Mouse (Mus musculus): ENCODE data around the gene Slc6a21. TPM values are rescaled to one million over a fixed set of nuclear protein-coding genes. Genes with fewer than 3 reads are reported as not detected.

The Slc6a21 gene
- polyA plus RNA-seq, 1 experiment from 2014 or later, result not detected

- no peak within 1 kb of the TSS; the same call in 1 of the 2 replicates for H3K4me3 ChIP-seq (ENCODE audit: low read depth, low read length)
- H3K4me1 ChIP-seq (ENCODE audit: control insufficient read depth, insufficient read depth, low read length), result peaks cover 26% of the 10 kb centered on the region
- H3K27ac ChIP-seq (ENCODE audit: low read length), result no peak within 1 kb of the TSS
- H3K36me3 ChIP-seq (ENCODE audit: control insufficient read depth, insufficient read depth, low read length), result no peaks in the 10 kb centered on the region
- no peaks in the 10 kb centered on the region for H3K9me3 ChIP-seq (replicated peaks; ENCODE audit: control insufficient read depth, low read length, poor library complexity, severe bottlenecking)
- H3K4me2 ChIP-seq (ENCODE audit: low read length), result peak within 1 kb of the TSS; percentile 90; the same call in 1 of the 2 replicates
- H3K27me3 ChIP-seq (ENCODE audit: control insufficient read depth, insufficient read depth, low read depth, low read length), result peaks cover 5% of the 10 kb centered on the region; the same call in 1 of the 2 replicates
- no peak for ATAC-seq
- whole genome bisulfite sequencing, result 46% methylated on average over 5 of the region's 5 CpGs
- H3K9ac ChIP-seq (ENCODE audit: low read depth, low read length), result no peak within 1 kb of the TSS
These were observed 57.7 kb downstream of the Slc6a21 start, which contains the start of gene Hrc for GRCm38 (mm10) chr7:45335056-45335455. Hrc (plus strand) TSS chr7:45335290.

GRCm38 (mm10) chr7:45336319-45336718 lies 59.0 kb downstream of the Slc6a21 start:
- Histone ChIP-seq H3K27me3 (ENCODE audit: control insufficient read depth, insufficient read depth, low read depth, low read length) (peaks cover 5% of the 10 kb centered on the region; the same call in 1 of the 2 replicates), H3K36me3 (ENCODE audit: control insufficient read depth, insufficient read depth, low read length) (peaks cover 4% of the 10 kb centered on the region; the same call in 1 of the 2 replicates), H3K27ac (ENCODE audit: low read length) (no peak overlapping the region), H3K4me2 (ENCODE audit: low read length) (no peak overlapping the region), H3K4me1 (ENCODE audit: control insufficient read depth, insufficient read depth, low read length) (peaks cover 28% of the 10 kb centered on the region), H3K9me3 (replicated peaks; ENCODE audit: control insufficient read depth, low read length, poor library complexity, severe bottlenecking) (no peaks in the 10 kb centered on the region), H3K9ac (ENCODE audit: low read depth, low read length) (no peak overlapping the region), H3K4me3 (ENCODE audit: low read depth, low read length) (no peak overlapping the region)
- ATAC-seq, result no peak
- 90% methylated on average over 4 of the region's 4 CpGs for WGBS

GRCm38 (mm10) chr7:45337469-45337868 lies 60.2 kb downstream of the Slc6a21 start:
- Histone ChIP-seq H3K27me3 (ENCODE audit: control insufficient read depth, insufficient read depth, low read depth, low read length) (peaks cover 5% of the 10 kb centered on the region; the same call in 1 of the 2 replicates), H3K36me3 (ENCODE audit: control insufficient read depth, insufficient read depth, low read length) (peaks cover 4% of the 10 kb centered on the region; the same call in 1 of the 2 replicates), H3K27ac (ENCODE audit: low read length) (no peak overlapping the region), H3K9ac (ENCODE audit: low read depth, low read length) (no peak overlapping the region), H3K9me3 (replicated peaks; ENCODE audit: control insufficient read depth, low read length, poor library complexity, severe bottlenecking) (no peaks in the 10 kb centered on the region), H3K4me1 (ENCODE audit: control insufficient read depth, insufficient read depth, low read length) (peaks cover 23% of the 10 kb centered on the region), H3K4me2 (ENCODE audit: low read length) (no peak overlapping the region), H3K4me3 (ENCODE audit: low read depth, low read length) (no peak overlapping the region)
- no peak for ATAC-seq
- 12% methylated on average over 4 of the region's 4 CpGs for WGBS

GRCm38 (mm10) chr7:45338161-45338911 lies 61.0 kb downstream of the Slc6a21 start:
- H3K4me1 ChIP-seq (ENCODE audit: control insufficient read depth, insufficient read depth, low read length), result peaks cover 19% of the 10 kb centered on the region
- peak overlapping the region; percentile 75; the same call in 1 of the 2 replicates for H3K4me2 ChIP-seq (ENCODE audit: low read length)
- no peak overlapping the region for H3K27ac ChIP-seq (ENCODE audit: low read length)
- WGBS, result 7% methylated on average over 14 of the region's 14 CpGs
- H3K27me3 ChIP-seq (ENCODE audit: control insufficient read depth, insufficient read depth, low read depth, low read length), result peaks cover 5% of the 10 kb centered on the region; the same call in 1 of the 2 replicates
- H3K36me3 ChIP-seq (ENCODE audit: control insufficient read depth, insufficient read depth, low read length), result peaks cover 10% of the 10 kb centered on the region; the same call in 1 of the 2 replicates
- H3K9ac ChIP-seq (ENCODE audit: low read depth, low read length), result no peak overlapping the region
- no peaks in the 10 kb centered on the region for H3K9me3 ChIP-seq (replicated peaks; ENCODE audit: control insufficient read depth, low read length, poor library complexity, severe bottlenecking)
- H3K4me3 ChIP-seq (ENCODE audit: low read depth, low read length), result no peak overlapping the region
- ATAC-seq, result no peak

Other genes starting within 250 kb of the Slc6a21 start
- 13.6 and 13.9 TPM in 2 replicates for gene Prr12, start 224.6 kb upstream of the Slc6a21 start, polyA plus RNA-seq (2015; fragmentation: Nextera tagmentation; extraction: Ambion mirVana)
- 64.1 and 67.7 TPM in 2 replicates for gene Nosip, start 215.1 kb upstream of the Slc6a21 start, polyA plus RNA-seq (2015; fragmentation: Nextera tagmentation; extraction: Ambion mirVana)
- 12.5 and 13.6 TPM in 2 replicates for gene Prrg2, start 214.8 kb upstream of the Slc6a21 start, polyA plus RNA-seq (2015; fragmentation: Nextera tagmentation; extraction: Ambion mirVana)
- 43.5 and 47.8 TPM in 2 replicates for gene Rcn3, start 185.3 kb upstream of the Slc6a21 start, polyA plus RNA-seq (2015; fragmentation: Nextera tagmentation; extraction: Ambion mirVana)
- gene Fcgrt, start 173.7 kb upstream of the Slc6a21 start, polyA plus RNA-seq (2015; fragmentation: Nextera tagmentation; extraction: Ambion mirVana), result 22.7 and 27.9 TPM in 2 replicates
- 657 and 700 TPM in 2 replicates for gene Rps11, start 153.1 kb upstream of the Slc6a21 start, polyA plus RNA-seq (2015; fragmentation: Nextera tagmentation; extraction: Ambion mirVana)
- gene Rpl13a, start 148.8 kb upstream of the Slc6a21 start, polyA plus RNA-seq (2015; fragmentation: Nextera tagmentation; extraction: Ambion mirVana), result 602 and 620 TPM in 2 replicates
- 0.41 TPM in 1 of 2 replicates, not detected in the other for gene Gm45713, start 141.3 kb upstream of the Slc6a21 start, polyA plus RNA-seq (2015; fragmentation: Nextera tagmentation; extraction: Ambion mirVana)
- gene Flt3l, start 141.1 kb upstream of the Slc6a21 start, polyA plus RNA-seq (2015; fragmentation: Nextera tagmentation; extraction: Ambion mirVana), result 1.5 and 2.2 TPM in 2 replicates
- 89.9 and 91.9 TPM in 2 replicates for gene Pih1d1, start 123.2 kb upstream of the Slc6a21 start, polyA plus RNA-seq (2015; fragmentation: Nextera tagmentation; extraction: Ambion mirVana)
- 13.7 and 18.2 TPM in 2 replicates for gene Aldh16a1, start 122.9 kb upstream of the Slc6a21 start, polyA plus RNA-seq (2015; fragmentation: Nextera tagmentation; extraction: Ambion mirVana)
- gene Slc17a7, start 113.6 kb upstream of the Slc6a21 start, polyA plus RNA-seq (2015; fragmentation: Nextera tagmentation; extraction: Ambion mirVana), result 0.55 and 1.1 TPM in 2 replicates
- gene Gfy, start 97.9 kb upstream of the Slc6a21 start, polyA plus RNA-seq (2015; fragmentation: Nextera tagmentation; extraction: Ambion mirVana), result not detected in 2 replicates
- gene Pth2, start 96.5 kb upstream of the Slc6a21 start, polyA plus RNA-seq (2015; fragmentation: Nextera tagmentation; extraction: Ambion mirVana), result 1.1 and 1.2 TPM in 2 replicates
- 0.45 and 0.53 TPM in 2 replicates for gene Ccdc155, start 72.6 kb upstream of the Slc6a21 start, polyA plus RNA-seq (2015; fragmentation: Nextera tagmentation; extraction: Ambion mirVana)
- 6.2 and 10.5 TPM in 2 replicates for gene Dkkl1, start 65.4 kb upstream of the Slc6a21 start, polyA plus RNA-seq (2015; fragmentation: Nextera tagmentation; extraction: Ambion mirVana)
- gene Tead2, start 61.8 kb upstream of the Slc6a21 start, polyA plus RNA-seq (2015; fragmentation: Nextera tagmentation; extraction: Ambion mirVana), result 30.5 and 39.5 TPM in 2 replicates
- gene Cd37, start 38.4 kb upstream of the Slc6a21 start, polyA plus RNA-seq (2015; fragmentation: Nextera tagmentation; extraction: Ambion mirVana), result 1.3 and 1.4 TPM in 2 replicates
- 0.93 and 1.2 TPM in 2 replicates for gene Slc6a16, start 36.4 kb upstream of the Slc6a21 start, polyA plus RNA-seq (2015; fragmentation: Nextera tagmentation; extraction: Ambion mirVana)
- gene Trpm4, start 56.3 kb downstream of the Slc6a21 start, polyA plus RNA-seq (2015; fragmentation: Nextera tagmentation; extraction: Ambion mirVana), result 11.1 and 12.4 TPM in 2 replicates
- 0.39 and 0.40 TPM in 2 replicates for gene Hrc, start 57.8 kb downstream of the Slc6a21 start, polyA plus RNA-seq (2015; fragmentation: Nextera tagmentation; extraction: Ambion mirVana)
- 28.5 and 29.2 TPM in 2 replicates for gene Ppfia3, start 89.5 kb downstream of the Slc6a21 start, polyA plus RNA-seq (2015; fragmentation: Nextera tagmentation; extraction: Ambion mirVana)
- 27.0 and 39.9 TPM in 2 replicates for gene Lin7b, start 93.1 kb downstream of the Slc6a21 start, polyA plus RNA-seq (2015; fragmentation: Nextera tagmentation; extraction: Ambion mirVana)
- 157 and 186 TPM in 2 replicates for gene Snrnp70, start 118.2 kb downstream of the Slc6a21 start, polyA plus RNA-seq (2015; fragmentation: Nextera tagmentation; extraction: Ambion mirVana)
- gene Kcna7, start 128.1 kb downstream of the Slc6a21 start, polyA plus RNA-seq (2015; fragmentation: Nextera tagmentation; extraction: Ambion mirVana), result not detected in 2 replicates
- gene Ntf5, start 136.2 kb downstream of the Slc6a21 start, polyA plus RNA-seq (2015; fragmentation: Nextera tagmentation; extraction: Ambion mirVana), result not detected in 2 replicates
- 0.39 and 0.88 TPM in 2 replicates for gene Lhb, start 143.3 kb downstream of the Slc6a21 start, polyA plus RNA-seq (2015; fragmentation: Nextera tagmentation; extraction: Ambion mirVana)
- 20.9 and 21.8 TPM in 2 replicates for gene Gys1, start 157.3 kb downstream of the Slc6a21 start, polyA plus RNA-seq (2015; fragmentation: Nextera tagmentation; extraction: Ambion mirVana)
- 103 and 110 TPM in 2 replicates for gene Ruvbl2, start 160.6 kb downstream of the Slc6a21 start, polyA plus RNA-seq (2015; fragmentation: Nextera tagmentation; extraction: Ambion mirVana)
- gene Ftl1, start 182.4 kb downstream of the Slc6a21 start, polyA plus RNA-seq (2015; fragmentation: Nextera tagmentation; extraction: Ambion mirVana), result 5,323 and 5,449 TPM in 2 replicates
- gene Bax, start 189.4 kb downstream of the Slc6a21 start, polyA plus RNA-seq (2015; fragmentation: Nextera tagmentation; extraction: Ambion mirVana), result 232 and 243 TPM in 2 replicates
- gene Tulp2, start 204.4 kb downstream of the Slc6a21 start, polyA plus RNA-seq (2015; fragmentation: Nextera tagmentation; extraction: Ambion mirVana), result 0.15 and 0.16 TPM in 2 replicates
- gene Gm45808, start 209.3 kb downstream of the Slc6a21 start, polyA plus RNA-seq (2015; fragmentation: Nextera tagmentation; extraction: Ambion mirVana), result not detected in 2 replicates
- 4.1 and 4.2 TPM in 2 replicates for gene Dhdh, start 211.3 kb downstream of the Slc6a21 start, polyA plus RNA-seq (2015; fragmentation: Nextera tagmentation; extraction: Ambion mirVana)
- gene Nucb1, start 232.9 kb downstream of the Slc6a21 start, polyA plus RNA-seq (2015; fragmentation: Nextera tagmentation; extraction: Ambion mirVana), result 107 and 119 TPM in 2 replicates
- gene Ppp1r15a, start 248.8 kb downstream of the Slc6a21 start, polyA plus RNA-seq (2015; fragmentation: Nextera tagmentation; extraction: Ambion mirVana), result 10.5 and 13.9 TPM in 2 replicates
- 0.81 and 0.87 TPM in 2 replicates for gene Plekha4, start 248.8 kb downstream of the Slc6a21 start, polyA plus RNA-seq (2015; fragmentation: Nextera tagmentation; extraction: Ambion mirVana)

All from midbrain, embryonic 16.5 days (tissue).